Mouse (Mus musculus) large intestine, adult 2 months (tissue): ENCODE results near the gene 6430571L13Rik. TPM values are rescaled to one million over a fixed set of nuclear protein-coding genes. Genes with fewer than 3 reads are reported as not detected.
"Not testable (repeated sequence)": the region's sequence is repeated elsewhere in the genome, so short reads cannot be mapped to it uniquely, and the experiment has no call there.

Source experiments
- DNase-seq: peaks from one replicate; pipeline ENCODE4 v3.0.0-alpha.2; 2012; ENCODE audit warnings: low read depth, low spot score
- WGBS: fragments of 180-500 bp; shearing (Covaris S2); methylation state at CpG from one replicate; pipeline ENCODE4 v1.1.7; 2018; 5-methylcytosine and 5-hydroxymethylcytosine counted together
- polyA plus RNA-seq: library from polyadenylated mRNA; depleted of rRNA; stranded (reverse); fragments of >200 nt; gene quantifications from 2 replicates; pipeline ENCODE4 v1.2.3, GENCODE M21; 2012

Gene 6430571L13Rik
- polyA plus RNA-seq, 1 experiment = 0.16 TPM

DNA sequence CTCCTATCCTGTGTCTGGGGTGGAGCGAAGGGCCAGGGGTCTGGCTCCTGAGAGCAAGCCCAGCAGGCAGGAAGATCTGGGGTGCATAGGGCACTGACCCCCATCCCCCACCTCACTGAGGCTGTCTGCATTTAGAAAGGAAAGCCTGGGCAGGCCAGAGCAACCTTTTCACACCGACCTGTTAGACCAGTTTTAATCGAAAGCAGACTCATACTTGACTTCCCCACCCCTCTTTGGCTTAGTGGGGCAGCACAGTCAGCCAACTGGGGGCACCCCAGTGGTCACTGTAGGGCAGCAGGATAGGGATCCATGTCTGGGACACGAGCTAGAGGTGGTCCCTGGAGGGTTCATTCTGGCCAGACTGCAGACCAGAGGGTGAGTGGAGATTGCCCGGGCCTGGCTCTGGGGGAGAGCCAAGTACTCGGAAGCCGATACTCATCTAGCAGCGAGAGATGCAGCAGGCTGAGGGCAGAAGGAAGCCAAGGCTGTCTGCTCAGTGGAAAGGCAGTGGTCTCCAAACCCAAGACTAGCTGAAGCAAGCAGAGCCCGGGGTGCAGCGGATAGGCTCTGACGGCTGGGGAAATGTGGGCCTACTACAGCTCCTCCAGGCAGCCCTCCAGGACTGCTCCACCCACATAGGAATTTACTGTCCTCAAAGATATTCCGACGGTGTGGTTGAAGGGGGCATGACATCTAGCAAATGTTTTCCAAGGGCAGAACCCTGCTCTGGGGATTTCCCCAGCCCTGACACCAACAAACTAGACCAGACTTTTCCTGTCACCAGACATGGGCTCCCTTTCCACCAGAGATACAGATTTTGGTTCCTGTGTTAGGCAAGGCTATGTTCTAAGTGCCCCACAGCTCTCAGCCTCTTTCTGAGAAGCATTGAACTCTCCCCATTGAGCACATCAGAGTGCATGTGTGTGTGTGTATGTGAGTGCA is 34.5 kb upstream of the 6430571L13Rik start:
- 19% methylated on average over 13 of the region's 13 CpGs for WGBS

GRCm38 (mm10) chr9:107306673-107307072 is 33.7 kb upstream of the 6430571L13Rik start:
- DNase-seq = not testable (repeated sequence)
- WGBS = 100% methylated on average over 1 of the region's 1 CpGs

More for the DNA sequence above, 34.5 kb upstream of the 6430571L13Rik start:
- DNase-seq = no peak

- no peak for DNase-seq
- 37% methylated on average over 11 of the region's 11 CpGs for WGBS
Measured at GRCm38 (mm10) chr9:107307099-107307872, 33.1 kb upstream of the 6430571L13Rik start.

- WGBS = 6% methylated on average over 12 of the region's 12 CpGs
- DNase-seq = no peak
Measured at GRCm38 (mm10) chr9:107307886-107308285, 32.5 kb upstream of the 6430571L13Rik start.

GRCm38 (mm10) chr9:107308346-107309000 is 31.9 kb upstream of the 6430571L13Rik start:
- WGBS = 73% methylated on average over 9 of the region's 9 CpGs
- DNase-seq = no peak

DNA sequence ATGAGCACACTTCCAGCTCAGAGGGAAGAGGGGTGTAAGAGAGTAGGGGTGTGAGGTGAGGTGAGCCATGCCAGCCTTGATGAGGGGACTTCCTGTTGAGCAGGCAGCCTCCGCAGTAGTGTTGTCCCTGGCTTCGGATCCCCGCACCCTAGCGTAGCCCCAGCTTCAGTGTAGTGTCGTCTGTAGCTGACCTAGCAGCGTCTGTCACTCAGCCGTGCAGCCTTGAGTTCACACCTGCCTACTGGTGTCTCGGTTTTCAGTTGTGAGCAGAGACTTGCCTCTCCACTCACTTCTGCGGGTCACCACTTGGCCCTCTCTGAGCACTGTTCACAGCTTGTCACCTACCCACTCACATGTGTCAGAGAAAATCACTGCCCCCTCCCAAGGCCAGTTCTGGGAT is 31.2 kb upstream of the 6430571L13Rik start:
- no peak for DNase-seq
- 87% methylated on average over 9 of the region's 9 CpGs for WGBS

DNA sequence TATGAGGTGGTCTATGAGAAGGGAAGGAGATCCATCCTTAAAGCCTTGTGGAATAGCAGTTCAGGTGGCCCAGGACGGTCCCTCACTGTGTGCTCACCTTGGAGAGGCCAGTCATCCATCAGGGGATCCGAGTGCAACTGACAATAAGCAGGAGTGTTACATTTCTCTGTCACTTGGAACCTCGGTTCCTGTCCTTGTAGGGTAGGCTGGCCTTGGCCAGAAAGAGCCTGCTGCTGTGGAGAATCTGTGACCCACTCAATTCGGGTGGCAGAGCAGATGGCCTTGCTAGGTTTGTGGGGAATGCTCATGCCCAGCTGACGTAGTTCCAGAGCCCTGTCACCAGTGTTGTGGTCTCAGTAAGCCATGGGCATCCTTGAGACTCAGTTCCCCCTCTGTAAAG is 30.8 kb upstream of the 6430571L13Rik start:
- no peak for DNase-seq
- 87% methylated on average over 5 of the region's 5 CpGs for WGBS

- DNase-seq = no peak
- WGBS = 21% methylated on average over 10 of the region's 10 CpGs
Measured at GRCm38 (mm10) chr9:107312811-107313584, 27.4 kb upstream of the 6430571L13Rik start.

- no peak for DNase-seq
- 82% methylated on average over 3 of the region's 3 CpGs for WGBS
Measured at GRCm38 (mm10) chr9:107313926-107314325, 26.5 kb upstream of the 6430571L13Rik start.

- DNase-seq = no peak
- WGBS = 27% methylated on average over 2 of the region's 2 CpGs
Measured at GRCm38 (mm10) chr9:107315791-107316190, 24.6 kb upstream of the 6430571L13Rik start.

GRCm38 (mm10) chr9:107322461-107323050 is 17.8 kb upstream of the 6430571L13Rik start:
- 50% methylated on average over 8 of the region's 8 CpGs for WGBS
- DNase-seq = no peak

- no peak for DNase-seq
- WGBS = 41% methylated on average over 6 of the region's 6 CpGs
Measured at GRCm38 (mm10) chr9:107323558-107323957, 16.8 kb upstream of the 6430571L13Rik start.

DNA sequence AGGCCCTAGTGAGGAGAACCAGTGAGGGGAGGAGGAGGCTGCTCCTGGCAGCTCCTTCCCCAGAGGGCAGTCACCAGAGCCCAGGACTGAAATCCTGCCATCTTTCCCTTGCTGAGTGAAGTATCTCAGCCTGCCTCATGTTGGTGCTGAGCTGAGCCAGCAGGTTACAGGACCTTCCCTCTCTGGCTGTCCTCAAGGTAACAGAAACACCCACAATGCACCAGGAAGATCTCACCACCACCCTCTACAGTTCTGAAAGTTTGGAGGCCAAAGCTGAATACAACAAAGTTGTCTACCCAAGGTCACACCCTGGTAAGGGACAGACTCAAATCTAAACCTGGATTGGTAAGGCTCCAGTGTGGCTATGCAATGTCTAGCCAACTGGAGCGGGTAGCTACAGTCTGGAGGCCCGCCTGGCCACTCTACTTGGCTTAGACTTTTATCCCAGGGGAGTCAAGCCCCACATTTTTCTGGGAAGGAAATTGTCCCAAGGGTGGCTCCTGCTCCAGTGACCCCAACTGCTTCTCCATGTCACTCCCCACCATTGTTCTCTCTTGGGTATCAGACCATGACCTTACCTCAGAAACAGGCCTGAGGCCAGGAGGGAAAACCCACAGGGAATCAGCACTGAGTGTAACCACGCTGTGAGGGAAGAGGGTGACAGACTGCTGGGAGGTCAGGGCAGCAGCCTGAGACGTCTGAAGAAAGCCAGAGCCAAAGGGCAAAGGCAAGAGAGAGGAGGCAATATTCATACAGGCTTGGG is 15.4 kb upstream of the 6430571L13Rik start:
- 80% methylated on average over 4 of the region's 4 CpGs for WGBS

GRCm38 (mm10) chr9:107325904-107326303 is 14.5 kb upstream of the 6430571L13Rik start:
- no peak for DNase-seq

More for the DNA sequence above, 15.4 kb upstream of the 6430571L13Rik start:
- no peak for DNase-seq

GRCm38 (mm10) chr9:107327879-107328620 is 12.4 kb upstream of the 6430571L13Rik start:
- DNase-seq = no peak
- 88% methylated on average over 16 of the region's 16 CpGs for WGBS

More at GRCm38 (mm10) chr9:107325904-107326303, 14.5 kb upstream of the 6430571L13Rik start:
- WGBS = 68% methylated on average over 7 of the region's 7 CpGs

GRCm38 (mm10) chr9:107330791-107331190 is 9.6 kb upstream of the 6430571L13Rik start:
- no peak for DNase-seq
- 60% methylated on average over 6 of the region's 6 CpGs for WGBS

DNA sequence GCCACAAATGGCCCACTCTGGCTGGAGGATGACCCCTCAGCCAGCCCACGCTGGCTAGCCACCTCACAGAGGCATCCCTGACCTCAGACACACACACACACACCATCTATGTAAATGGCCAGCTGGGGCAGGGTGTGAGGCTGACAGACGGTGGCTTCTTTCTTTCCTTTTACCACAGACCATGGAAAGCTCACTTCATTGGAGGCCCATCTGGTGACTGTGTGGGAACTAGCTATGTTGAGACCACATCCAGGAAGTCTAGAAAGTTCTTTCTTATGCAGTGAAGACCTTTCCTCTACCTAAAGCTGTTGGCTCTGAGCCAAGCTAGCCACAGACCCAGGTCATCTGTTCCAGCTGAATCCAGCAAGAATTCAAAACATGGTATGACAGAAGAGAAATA is 6.7 kb upstream of the 6430571L13Rik start:
- no peak for DNase-seq
- WGBS = 81% methylated on average over 2 of the region's 2 CpGs
